Mouse (Mus musculus): ENCODE results near the gene Nek6.

DNA sequence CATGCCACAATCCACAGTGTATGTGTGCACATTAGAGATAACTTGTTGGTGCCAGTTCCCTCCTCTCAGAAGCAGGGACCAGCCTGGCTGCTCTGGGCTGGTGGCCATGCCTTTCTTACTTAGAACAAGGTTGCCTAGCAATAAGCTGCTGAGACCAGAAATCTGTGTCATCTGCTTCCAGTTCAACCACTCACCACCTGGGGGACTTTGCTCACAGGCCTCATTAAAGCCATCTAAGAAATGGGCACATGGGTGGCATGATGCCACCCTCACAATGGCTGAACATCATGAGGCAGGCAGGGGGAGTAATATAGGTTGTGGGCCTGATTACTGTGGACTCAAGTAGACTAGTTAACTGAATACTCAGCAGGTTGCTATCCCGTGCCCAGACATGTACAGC is 1.3 kb upstream of the Nek6 start:
- TF ChIP-seq POLR2A (IDR thresholded peaks at IDR 0.05; ENCODE audit: low read depth, low read length) = no peak
- TF ChIP-seq CTCF (IDR thresholded peaks at IDR 0.05; ENCODE audit: extremely low read depth, insufficient read length, insufficient replicate concordance, low read depth, low read length) = no peak
